ENCODE assay signal across 9 mouse cellular contexts in genomic region chr10:128321641-128322040, GRCm38 (mm10). TPM values are rescaled to one million over a fixed set of nuclear protein-coding genes. Genes with fewer than 3 reads are reported as not detected.
DNase-seq lines count a peak whose midpoint lies in the region; ATAC-seq and TF ChIP-seq lines count a peak whose summit lies in the region.
"Had no signal": no experiment of that assay in that cellular context is flagged by ENCODE, and none has a peak within 500 bp of the region (broad histone marks: within the 10 kb centered on the region; RNA-seq: fewer than 3 reads in every experiment).

No protein-coding gene starts in this region.

- peak overlapping the region; percentile 80 for H3K27ac ChIP-seq in forebrain, embryonic 12.5 days
- peak overlapping the region; percentile 20 for H3K27ac ChIP-seq in liver, embryonic 14.5 days
- H3K27ac ChIP-seq in stomach, postnatal 0 days (replicated peaks), result no peak overlapping the region

- 67% methylated on average over 12 of the region's 12 CpGs for WGBS in forebrain, embryonic 12.5 days
- WGBS in liver, embryonic 14.5 days (ENCODE audit: insufficient replicate concordance), result 45% methylated on average over 12 of the region's 12 CpGs
- 34% methylated on average over 12 of the region's 12 CpGs for WGBS in stomach, postnatal 0 days

- peak overlapping the region; percentile 75 for H3K4me2 ChIP-seq in forebrain, embryonic 12.5 days
- H3K4me2 ChIP-seq in liver, embryonic 14.5 days (ENCODE audit: low read depth), result peak overlapping the region; percentile 92
- H3K4me2 ChIP-seq in stomach, postnatal 0 days (replicated peaks; ENCODE audit: low read depth), result peak overlapping the region; percentile 82

- no peaks in the 10 kb centered on the region for H3K9me3 ChIP-seq in forebrain, embryonic 12.5 days
- H3K9me3 ChIP-seq in liver, embryonic 14.5 days (ENCODE audit: control insufficient read depth, low read length), result no peaks in the 10 kb centered on the region
- no peaks in the 10 kb centered on the region for H3K9me3 ChIP-seq in stomach, postnatal 0 days (ENCODE audit: control insufficient read depth, low read length)

- DNase-seq in retina, adult 2 months (ENCODE audit: low read depth, low spot score), result peak; percentile 26
- DNase-seq in retina, embryonic 14.5 days (ENCODE audit: low spot score), result no peak
- DNase-seq in liver, embryonic 14.5 days (ENCODE audit: low read depth in 3 of 3, low spot score in 3 of 3), result no peak
- DNase-seq in stomach, postnatal 0 days (ENCODE audit: low spot score), result peak; percentile 25
- no peak for DNase-seq in urinary bladder, postnatal 10 days (ENCODE audit: low spot score)
- DNase-seq in frontal cortex, adult 2 months (ENCODE audit: extremely low spot score in 1 of 2, low spot score in 1 of 2), result no peak

- H3K9ac ChIP-seq in forebrain, embryonic 12.5 days, result peak overlapping the region; percentile 38; the same call in 1 of the 2 replicates
- H3K9ac ChIP-seq in liver, embryonic 14.5 days (replicated peaks), result peak overlapping the region; percentile 95
- H3K9ac ChIP-seq in stomach, postnatal 0 days (ENCODE audit: low read length), result peak overlapping the region; percentile 13; the same call in 1 of the 2 replicates

- no peak for TF ChIP-seq EP300 in liver, embryonic 14.5 days (IDR thresholded peaks at IDR 0.05; ENCODE audit: low read depth)
- no peak for TF ChIP-seq EP300 in stomach, postnatal 0 days (optimal IDR thresholded peaks at IDR 0.05)

- peaks cover 62% of the 10 kb centered on the region for H3K36me3 ChIP-seq in forebrain, embryonic 12.5 days (replicated peaks)
- H3K36me3 ChIP-seq in liver, embryonic 14.5 days (replicated peaks; ENCODE audit: control insufficient read depth, insufficient read depth, low read depth), result peaks cover 32% of the 10 kb centered on the region
- H3K36me3 ChIP-seq in stomach, postnatal 0 days (ENCODE audit: control insufficient read depth, insufficient read depth, low read length), result peaks cover 27% of the 10 kb centered on the region

- no peak for ATAC-seq in forebrain, embryonic 12.5 days (ENCODE audit: low FRiP score)
- ATAC-seq in liver, embryonic 14.5 days (ENCODE audit: insufficient read depth), result no peak
- no peak; the same call in 1 of the 2 replicates for ATAC-seq in stomach, postnatal 0 days (ENCODE audit: low FRiP score, low TSS enrichment)
- ATAC-seq in erythroid progenitor cell, adult 5-6 weeks (replicated peaks; ENCODE audit: low FRiP score, poor library complexity, severe bottlenecking), result no peak

- H3K4me1 ChIP-seq in forebrain, embryonic 12.5 days, result peaks cover 19% of the 10 kb centered on the region
- H3K4me1 ChIP-seq in liver, embryonic 14.5 days (replicated peaks; ENCODE audit: control insufficient read depth in 2 of 2, insufficient read depth in 2 of 2, low read length in 1 of 2), result peaks cover 5 to 13% of the 10 kb centered on the region in 2 experiments
- peaks cover 4% of the 10 kb centered on the region; the same call in 1 of the 2 replicates for H3K4me1 ChIP-seq in stomach, postnatal 0 days (replicated peaks; ENCODE audit: control insufficient read depth, insufficient read depth)

- TF ChIP-seq CTCF in liver, embryonic 14.5 days (IDR thresholded peaks at IDR 0.05; ENCODE audit: low read depth), result no peak
- no peak for TF ChIP-seq CTCF in stomach, postnatal 0 days (IDR thresholded peaks at IDR 0.05; ENCODE audit: low read depth)

- no peaks in the 10 kb centered on the region for H3K27me3 ChIP-seq in forebrain, embryonic 12.5 days
- H3K27me3 ChIP-seq in liver, embryonic 14.5 days (ENCODE audit: control insufficient read depth, insufficient read depth, low read length), result no peaks in the 10 kb centered on the region
- H3K27me3 ChIP-seq in stomach, postnatal 0 days (ENCODE audit: control insufficient read depth, insufficient read depth, low read length), result no peaks in the 10 kb centered on the region

- peak overlapping the region; percentile 69 for H3K4me3 ChIP-seq in forebrain, embryonic 12.5 days (replicated peaks)
- H3K4me3 ChIP-seq in liver, embryonic 14.5 days (ENCODE audit: insufficient read depth in 1 of 2, low read depth in 2 of 2, low read length in 2 of 2), result peak overlapping the region; percentile 37 to 92
- H3K4me3 ChIP-seq in stomach, postnatal 0 days (ENCODE audit: low read depth, low read length), result peak overlapping the region; percentile 76

RNA-seq across cellular contexts. Expression of gene Cnpy2, which starts 0.6 kb away (rescaled TPM):
- 200 and 212 TPM in 2 replicates for polyA plus RNA-seq in forebrain, embryonic 12.5 days (2016; fragmentation: Nextera tagmentation; extraction: Ambion mirVana)
- 23.8 and 38.8 TPM in 2 replicates for polyA plus RNA-seq in liver, embryonic 14.5 days (2012; rRNA removed)
- 92.7 and 98.3 TPM in 2 replicates for polyA plus RNA-seq in liver, embryonic 14.5 days (2014; fragmentation: Nextera tagmentation; extraction: Ambion mirVana)
- 214 and 218 TPM in 2 replicates for polyA plus RNA-seq in stomach, postnatal 0 days (2015; fragmentation: Nextera tagmentation; extraction: Ambion mirVana)
- 40.7 and 44.4 TPM in 2 replicates for total RNA-seq in erythroid progenitor cell, adult 5-6 weeks (2015; ENCODE audit: low replicate concordance)
- total RNA-seq in erythroid progenitor cell, adult 5-6 weeks (2017; ENCODE audit: low replicate concordance), result 29.4 and 38.9 TPM in 2 replicates
- polyA plus RNA-seq in frontal cortex, adult 2 months (2012; rRNA removed), result 64.4 and 65.1 TPM in 2 replicates

RNA-seq across cellular contexts. Expression of gene Cs, which starts 15.9 kb away (rescaled TPM):
- polyA plus RNA-seq in forebrain, embryonic 12.5 days (2016; fragmentation: Nextera tagmentation; extraction: Ambion mirVana), result 221 and 235 TPM in 2 replicates
- polyA plus RNA-seq in liver, embryonic 14.5 days (2012; rRNA removed), result 71.6 and 80.5 TPM in 2 replicates
- 117 and 126 TPM in 2 replicates for polyA plus RNA-seq in liver, embryonic 14.5 days (2014; fragmentation: Nextera tagmentation; extraction: Ambion mirVana)
- 152 and 158 TPM in 2 replicates for polyA plus RNA-seq in stomach, postnatal 0 days (2015; fragmentation: Nextera tagmentation; extraction: Ambion mirVana)
- 92.3 and 106 TPM in 2 replicates for total RNA-seq in erythroid progenitor cell, adult 5-6 weeks (2015; ENCODE audit: low replicate concordance)
- 58.9 and 60.6 TPM in 2 replicates for total RNA-seq in erythroid progenitor cell, adult 5-6 weeks (2017; ENCODE audit: low replicate concordance)
- polyA plus RNA-seq in frontal cortex, adult 2 months (2012; rRNA removed), result 233 and 236 TPM in 2 replicates

RNA-seq across cellular contexts. Expression of gene Pan2, which starts 18.5 kb away (rescaled TPM):
- 40.2 and 42.2 TPM in 2 replicates for polyA plus RNA-seq in forebrain, embryonic 12.5 days (2016; fragmentation: Nextera tagmentation; extraction: Ambion mirVana)
- polyA plus RNA-seq in liver, embryonic 14.5 days (2012; rRNA removed), result 11.5 and 13.3 TPM in 2 replicates
- 10.1 and 11.5 TPM in 2 replicates for polyA plus RNA-seq in liver, embryonic 14.5 days (2014; fragmentation: Nextera tagmentation; extraction: Ambion mirVana)
- 12.6 and 14.1 TPM in 2 replicates for polyA plus RNA-seq in stomach, postnatal 0 days (2015; fragmentation: Nextera tagmentation; extraction: Ambion mirVana)
- total RNA-seq in erythroid progenitor cell, adult 5-6 weeks (2015; ENCODE audit: low replicate concordance), result 34.8 and 42.9 TPM in 2 replicates
- total RNA-seq in erythroid progenitor cell, adult 5-6 weeks (2017; ENCODE audit: low replicate concordance), result 27.0 and 27.5 TPM in 2 replicates
- polyA plus RNA-seq in frontal cortex, adult 2 months (2012; rRNA removed), result 25.0 and 26.8 TPM in 2 replicates

RNA-seq across cellular contexts. Expression of gene Il23a, which starts 23.1 kb away (rescaled TPM):
- not detected in 2 replicates for polyA plus RNA-seq in forebrain, embryonic 12.5 days (2016; fragmentation: Nextera tagmentation; extraction: Ambion mirVana)
- 0.06 and 0.08 TPM in 2 replicates for polyA plus RNA-seq in liver, embryonic 14.5 days (2012; rRNA removed)
- polyA plus RNA-seq in liver, embryonic 14.5 days (2014; fragmentation: Nextera tagmentation; extraction: Ambion mirVana), result not detected in 2 replicates
- polyA plus RNA-seq in stomach, postnatal 0 days (2015; fragmentation: Nextera tagmentation; extraction: Ambion mirVana), result 0.33 and 0.35 TPM in 2 replicates
- total RNA-seq in erythroid progenitor cell, adult 5-6 weeks (2015; ENCODE audit: low replicate concordance), result not detected in 2 replicates
- 0.39 TPM in 1 of 2 replicates, not detected in the other for total RNA-seq in erythroid progenitor cell, adult 5-6 weeks (2017; ENCODE audit: low replicate concordance)
- 0.34 TPM in 2 replicates for polyA plus RNA-seq in frontal cortex, adult 2 months (2012; rRNA removed)
- total RNA-seq: neutrophil, adult 5-6 weeks had no signal

RNA-seq across cellular contexts. Expression of gene Coq10a, which starts 47.2 kb away (rescaled TPM):
- 24.2 and 25.5 TPM in 2 replicates for polyA plus RNA-seq in forebrain, embryonic 12.5 days (2016; fragmentation: Nextera tagmentation; extraction: Ambion mirVana)
- polyA plus RNA-seq in liver, embryonic 14.5 days (2012; rRNA removed), result 6.5 and 7.7 TPM in 2 replicates
- 4.7 and 5.0 TPM in 2 replicates for polyA plus RNA-seq in liver, embryonic 14.5 days (2014; fragmentation: Nextera tagmentation; extraction: Ambion mirVana)
- 12.9 and 13.8 TPM in 2 replicates for polyA plus RNA-seq in stomach, postnatal 0 days (2015; fragmentation: Nextera tagmentation; extraction: Ambion mirVana)
- 1.1 and 14.3 TPM in 2 replicates for total RNA-seq in erythroid progenitor cell, adult 5-6 weeks (2015; ENCODE audit: low replicate concordance)
- 2.3 and 3.3 TPM in 2 replicates for total RNA-seq in erythroid progenitor cell, adult 5-6 weeks (2017; ENCODE audit: low replicate concordance)
- polyA plus RNA-seq in frontal cortex, adult 2 months (2012; rRNA removed), result 89.1 and 94.8 TPM in 2 replicates

Comparison
In these comparisons a context has a peak if more than half of its experiments do, and no peak if none do; other contexts are left out.
1. DNase-seq: peak in retina, adult 2 months (single experiment) and stomach, postnatal 0 days (single experiment); none in retina, embryonic 14.5 days (single experiment), liver, embryonic 14.5 days (0 of 3), urinary bladder, postnatal 10 days (single experiment) and frontal cortex, adult 2 months (0 of 2).
2. H3K9ac ChIP-seq: peak in every context shown above with its lines; median percentile 95 in liver, embryonic 14.5 days; 38 in forebrain, embryonic 12.5 days; 13 in stomach, postnatal 0 days.
3. Peak in every context shown above with its lines, with median percentiles within 50 percentile points of each other: H3K4me2 ChIP-seq and H3K4me3 ChIP-seq.